Mouse (Mus musculus) brain, embryonic 14.5 days (tissue): ENCODE results near the gene Macrod2.

Experiments used
- CTCF ChIP-seq: fragments of 200-500 bp; IDR thresholded peaks from 2 replicates; pipeline ENCODE4 v1.5.1; 2012; ENCODE audit warnings: inconsistent platforms, mild to moderate bottlenecking, moderate library complexity, borderline replicate concordance; ENCODE audit not compliant: insufficient read depth, insufficient read length; ENCODE audit errors: extremely low read depth
- POLR2A ChIP-seq: fragments of 200-500 bp; IDR thresholded peaks from 2 replicates; pipeline ENCODE4 v1.6.1; 2012; ENCODE audit warnings: mild to moderate bottlenecking, inconsistent platforms, borderline replicate concordance; ENCODE audit not compliant: poor library complexity, insufficient read depth, insufficient read length, severe bottlenecking; ENCODE audit errors: extremely low read depth

DNA sequence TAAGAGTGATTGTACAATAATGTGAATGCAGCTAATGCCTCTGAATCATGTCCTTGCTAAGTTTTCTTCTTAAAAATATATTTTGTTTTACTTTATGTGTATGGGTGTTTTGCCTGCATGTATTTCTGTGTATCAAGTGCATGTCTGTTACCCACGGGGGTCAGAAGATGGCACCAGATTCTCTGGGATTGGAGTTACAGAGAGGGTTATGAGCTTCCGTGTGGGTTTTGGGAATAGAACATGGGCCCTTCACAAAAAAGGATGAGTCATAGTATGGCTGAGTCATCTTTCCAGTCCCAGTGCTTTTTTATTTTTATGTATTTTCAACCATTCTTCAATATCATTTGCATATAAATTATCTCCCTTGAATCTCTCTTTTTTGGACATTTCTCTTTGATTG is 135.1 kb downstream of the Macrod2 start:
- no peak for TF ChIP-seq POLR2A
- no peak for TF ChIP-seq CTCF
